Mouse (Mus musculus) cerebral cortex, adult 2 months (tissue): ENCODE data around the gene Zbtb22.

Source experiments
- WGBS: fragments of 180-500 bp; shearing (Covaris S2); methylation state at CpG from one replicate; pipeline ENCODE4 v1.1.7; 2018; 5-methylcytosine and 5-hydroxymethylcytosine counted together

Zbtb22 gene

DNA sequence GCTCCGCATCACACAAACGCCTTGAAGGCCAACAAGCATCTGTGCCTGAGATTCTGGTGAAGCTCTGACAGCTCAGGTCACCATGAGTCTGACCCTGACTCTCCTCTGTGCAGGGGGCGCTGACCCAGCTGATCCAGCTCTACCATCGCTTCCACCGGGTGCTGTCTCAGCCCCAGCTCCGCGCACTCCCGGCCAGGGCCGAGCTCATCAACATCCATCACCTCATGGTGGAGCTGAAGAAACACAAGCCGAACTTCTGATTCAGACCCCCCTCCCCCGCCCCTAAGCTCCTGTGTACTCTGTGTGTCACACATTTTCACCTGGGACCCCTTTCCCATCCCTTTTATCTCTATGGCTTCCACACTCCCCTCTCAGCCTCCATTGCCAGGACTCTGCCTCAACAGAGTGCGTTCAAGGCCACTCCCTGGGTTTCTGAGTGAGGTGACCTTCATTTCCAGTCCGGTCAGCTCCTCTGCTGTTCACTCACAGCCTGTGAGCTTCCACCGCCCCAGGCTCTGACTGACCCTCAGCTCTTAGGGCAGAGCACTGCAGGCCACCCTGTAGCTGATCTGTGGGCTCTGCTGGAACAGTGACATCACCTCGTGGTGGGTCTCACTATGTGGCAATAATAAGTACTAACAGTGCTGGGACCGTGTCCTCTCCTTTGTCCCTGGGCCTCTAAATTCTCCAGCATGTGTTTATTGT is 50.3 kb downstream of the Zbtb22 start:
- 89% methylated on average over 16 of the region's 16 CpGs for WGBS

DNA sequence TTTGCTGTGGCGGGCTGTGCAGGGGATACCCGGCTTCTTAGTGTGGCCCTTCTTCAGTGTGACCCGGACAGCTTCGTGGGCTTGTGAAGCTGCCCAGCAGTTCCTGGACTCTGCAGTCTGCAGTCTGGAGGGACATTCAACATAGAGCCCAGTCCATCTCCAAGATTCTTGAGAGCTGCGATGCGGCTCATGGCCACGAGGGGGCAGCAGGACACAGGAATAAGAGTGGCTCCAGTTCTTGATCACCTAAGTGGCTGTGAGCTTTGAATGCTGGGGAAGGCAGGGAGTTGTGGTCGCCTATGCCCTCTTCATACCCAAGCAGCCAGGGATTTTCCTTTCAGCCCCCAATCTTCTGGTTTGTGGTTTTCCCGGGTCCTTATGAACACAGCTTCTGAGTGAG is 52.8 kb downstream of the Zbtb22 start:
- WGBS = 4% methylated on average over 9 of the region's 9 CpGs
